Mouse (Mus musculus) kidney, postnatal 36 days (tissue): ENCODE measurements at regions not wholly inside any gene's neighbourhood (a gene's known extent, or its start where the extent isn't known, plus 50 kb on each side); places are given as distances from the start of the nearest gene placed in this dataset.
A peak's percentile ranks its signal among the peaks of the same experiment; 100 is the strongest.

Experiments
- DNase-seq, 2 experiments: peaks; one replicate each; pipeline ENCODE4 v3.0.0; 2021 to 2022; ENCODE audit warnings: mixed read lengths in 2 of 2

DNA sequence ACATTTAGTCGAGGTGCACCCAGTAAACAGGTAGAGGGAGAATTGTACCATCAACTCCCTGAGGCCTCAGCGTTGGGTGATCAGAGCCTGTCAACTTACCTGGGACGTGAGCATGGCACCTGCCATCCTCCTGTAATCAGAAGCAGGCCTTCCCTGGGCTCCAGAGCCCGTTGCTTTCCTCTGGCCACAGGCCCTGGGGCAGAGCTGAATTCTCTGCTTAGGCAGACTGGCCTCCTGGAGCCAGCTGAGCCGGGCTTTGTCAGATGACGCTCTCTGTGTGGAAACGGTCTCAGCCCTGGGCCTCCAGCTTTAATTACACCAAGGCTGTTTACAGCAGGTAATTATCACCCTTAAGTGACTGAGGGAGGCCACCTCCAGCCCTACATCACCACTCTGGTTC, 92.6 kb upstream of the Pmepa1 start:
- DNase-seq, result no peak

DNA sequence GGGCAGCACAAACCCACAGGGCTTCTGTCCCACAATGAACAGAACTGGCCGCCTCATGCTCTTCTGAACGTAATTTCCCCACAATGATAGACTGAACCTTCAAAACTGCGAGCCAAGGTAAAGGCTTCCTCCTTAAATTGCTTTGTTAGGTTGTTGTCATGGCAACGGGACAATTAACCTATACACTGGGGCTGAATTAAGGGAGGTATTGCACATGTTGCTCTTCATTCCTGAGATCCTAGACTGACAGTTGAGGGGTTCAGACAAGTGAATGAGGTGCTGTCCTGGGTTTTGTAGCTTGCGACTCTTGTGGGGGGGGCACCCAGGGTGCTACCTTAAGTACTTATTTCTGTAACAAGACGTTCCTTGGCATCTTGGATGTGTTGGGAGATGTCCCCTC, 100.6 kb upstream of the Pmepa1 start:
- no peak for DNase-seq

DNA sequence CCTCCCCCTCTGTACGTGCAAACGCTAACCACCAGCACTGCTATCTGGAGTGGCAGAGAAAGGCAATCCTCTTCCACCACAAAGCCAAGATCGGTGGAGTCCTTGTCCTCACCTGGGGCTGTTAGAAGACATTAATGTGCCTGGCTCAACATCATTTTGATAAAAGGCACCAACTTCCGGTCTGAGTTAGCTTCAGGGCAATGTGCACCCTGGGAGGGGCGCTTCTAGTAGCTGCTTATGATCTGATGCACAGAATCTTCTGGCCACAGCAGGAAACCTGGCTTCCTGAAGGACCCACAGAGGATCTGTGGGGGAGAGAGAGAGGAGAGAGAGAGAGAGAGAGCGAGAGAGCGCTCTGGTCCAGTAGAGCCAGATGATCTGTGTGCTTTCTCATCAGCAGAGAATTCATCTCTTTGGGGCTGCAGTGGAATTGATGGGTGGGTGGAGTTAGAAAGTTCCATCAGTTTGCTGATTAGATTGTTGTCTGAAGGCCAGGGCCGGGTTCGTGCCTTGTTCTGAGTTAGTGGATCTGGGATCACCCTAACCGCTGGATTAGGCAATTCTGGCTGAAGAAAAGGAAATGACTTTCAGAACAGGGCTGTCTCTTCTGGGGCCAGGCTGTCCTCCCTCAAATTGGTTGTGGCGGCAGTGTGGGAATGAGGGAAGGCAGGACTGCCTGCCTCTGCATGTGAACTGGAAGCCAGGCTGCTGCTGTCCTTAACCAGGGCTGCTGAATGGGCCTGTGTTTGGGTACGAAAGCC, 101.3 kb upstream of the Pmepa1 start:
- DNase-seq, result peak; percentile 23 to 63

DNA sequence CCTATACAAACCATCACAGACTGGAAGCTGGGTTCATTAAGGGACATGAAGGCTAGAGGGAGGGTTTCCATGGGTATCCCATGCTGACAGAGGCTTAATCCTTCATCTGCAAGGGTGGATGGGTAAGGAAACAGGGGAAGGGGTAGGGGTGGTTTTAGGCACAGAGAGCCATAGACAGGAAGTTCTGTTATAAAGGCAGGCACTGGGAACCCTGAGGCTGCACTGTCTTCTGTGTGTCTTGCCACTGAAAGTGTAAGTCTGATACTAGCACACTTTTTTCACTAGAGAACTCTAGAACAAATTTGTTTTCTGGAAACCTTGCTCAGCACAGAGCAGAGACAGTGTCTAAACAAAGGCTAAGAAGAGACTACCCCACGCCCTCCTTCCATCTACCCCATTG, 103.4 kb upstream of the Pmepa1 start:
- DNase-seq, result no peak

DNA sequence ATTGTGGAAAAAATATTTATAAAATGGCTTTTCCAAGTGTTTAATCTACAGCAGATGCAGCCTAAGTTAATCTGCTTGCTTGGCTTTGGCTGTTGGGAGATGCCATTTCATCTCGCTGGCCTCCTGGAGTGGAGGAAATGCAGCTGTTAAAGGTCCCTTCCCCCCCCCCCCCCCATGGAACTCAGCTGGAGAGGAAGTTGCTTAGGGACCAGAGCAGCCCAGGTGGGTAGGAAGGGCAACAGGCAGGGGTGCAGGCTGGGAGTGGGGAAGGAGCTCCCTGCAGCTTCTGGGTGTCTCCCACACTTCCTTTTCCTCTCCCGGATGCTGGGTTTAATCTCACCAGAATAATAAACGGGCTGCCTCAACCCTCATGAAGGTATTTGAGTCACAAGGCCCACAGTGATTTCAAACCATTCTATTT, 104.0 kb upstream of the Pmepa1 start:
- DNase-seq, result peak in 1 of 2 experiments; percentile 42

DNA sequence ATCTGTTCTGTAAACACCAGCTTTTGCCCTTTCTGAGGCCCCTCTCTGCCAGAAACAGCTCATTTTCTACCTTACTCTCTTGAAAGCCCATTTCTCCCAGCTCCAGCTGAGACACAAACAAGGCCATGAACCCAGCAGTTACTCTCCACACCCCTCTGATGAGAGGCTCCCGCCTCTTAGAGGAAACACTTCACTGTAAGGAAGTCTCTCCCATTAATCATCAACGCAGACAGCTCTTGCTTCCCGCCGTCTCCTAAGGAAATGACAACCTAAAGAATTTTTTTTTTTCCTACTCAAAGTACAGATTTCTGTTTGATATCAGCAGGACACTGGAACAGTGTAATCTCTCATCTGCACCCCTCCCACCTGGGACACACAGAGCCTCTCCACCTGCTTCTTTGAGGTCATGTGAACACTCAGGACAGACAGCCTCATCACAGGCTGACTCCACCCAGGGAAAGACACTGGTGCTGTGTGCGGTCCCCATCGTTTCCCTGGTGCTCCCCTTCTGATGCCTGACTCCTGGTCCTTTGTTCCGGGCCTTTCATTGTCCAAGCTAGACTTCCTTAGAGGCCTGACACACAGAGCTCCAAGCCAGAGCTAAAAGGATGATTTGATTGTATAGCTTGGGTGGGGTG, 106.0 kb upstream of the Pmepa1 start:
- DNase-seq, result peak; percentile 38 to 72

DNA sequence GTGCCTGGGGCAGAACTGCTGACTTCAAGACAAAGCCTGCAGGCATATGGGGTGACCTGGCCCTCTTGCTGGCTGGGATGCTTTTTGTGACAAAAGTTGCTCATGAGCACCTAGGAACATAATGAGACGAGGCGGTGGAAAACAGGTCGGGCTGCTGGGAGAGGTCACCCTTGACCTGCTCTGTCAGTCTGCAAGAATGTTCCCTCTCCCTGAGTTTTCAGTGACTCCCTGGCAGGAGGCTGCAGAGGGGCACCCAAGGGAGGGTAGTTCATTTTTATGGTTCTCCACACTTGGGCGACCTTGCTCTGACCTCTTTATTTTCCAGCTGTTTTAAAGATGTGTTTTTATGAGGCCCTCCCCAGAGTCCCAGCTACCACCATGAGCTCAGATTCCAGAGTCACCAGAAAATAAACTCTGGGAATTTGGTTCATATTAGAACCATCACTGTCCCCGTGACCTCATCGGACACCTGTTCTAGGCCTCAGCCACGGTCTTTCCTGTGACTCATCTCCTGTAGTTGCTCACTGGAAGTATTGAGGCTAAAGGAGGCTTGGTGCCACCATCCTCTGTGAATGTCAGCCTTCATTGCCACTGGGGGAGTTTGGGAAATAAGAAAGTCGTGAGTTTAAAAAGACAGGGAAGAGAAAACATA, 108.7 kb upstream of the Pmepa1 start:
- no peak for DNase-seq

DNA sequence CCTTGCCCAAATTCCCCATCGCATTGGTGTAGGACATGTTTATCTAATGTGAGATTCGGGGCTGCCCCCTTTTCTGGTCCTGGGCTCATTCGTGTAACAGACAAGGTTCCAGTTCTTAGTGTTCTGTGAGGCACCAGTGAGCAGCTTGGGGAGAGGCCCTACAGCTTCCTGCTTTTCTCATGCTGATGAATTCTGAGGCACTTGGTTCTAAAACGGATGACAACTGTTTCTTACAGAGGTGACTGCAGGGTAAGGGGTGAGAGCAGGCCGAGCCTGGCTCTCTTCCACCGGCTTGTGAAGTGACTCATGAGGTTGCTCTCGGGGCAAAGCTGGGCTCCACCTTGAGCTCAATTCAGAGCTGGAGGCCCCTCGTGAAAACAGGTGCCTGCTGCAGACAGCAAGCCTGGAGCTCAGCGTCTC, 109.4 kb upstream of the Pmepa1 start:
- peak in 1 of 2 experiments; percentile 24 for DNase-seq

DNA sequence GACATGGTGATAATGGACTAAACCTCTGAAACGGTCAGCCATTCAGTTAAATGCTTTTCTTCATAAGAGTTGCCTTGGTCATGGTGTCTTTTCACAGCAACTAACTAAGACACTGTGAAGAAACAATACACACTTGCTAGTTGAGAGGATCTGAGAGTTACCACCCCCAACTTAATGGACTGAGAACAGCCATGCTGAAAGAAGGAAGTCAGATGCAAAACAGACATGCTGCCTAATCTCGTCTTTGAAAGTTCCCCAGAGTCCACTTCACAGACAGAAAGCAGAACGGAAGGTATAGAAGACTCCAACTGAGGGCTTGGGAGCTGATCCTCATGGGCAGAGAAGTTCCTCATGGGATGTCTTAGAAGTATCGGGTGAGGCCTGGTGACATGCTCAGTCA, 111.8 kb upstream of the Pmepa1 start:
- no peak for DNase-seq

DNA sequence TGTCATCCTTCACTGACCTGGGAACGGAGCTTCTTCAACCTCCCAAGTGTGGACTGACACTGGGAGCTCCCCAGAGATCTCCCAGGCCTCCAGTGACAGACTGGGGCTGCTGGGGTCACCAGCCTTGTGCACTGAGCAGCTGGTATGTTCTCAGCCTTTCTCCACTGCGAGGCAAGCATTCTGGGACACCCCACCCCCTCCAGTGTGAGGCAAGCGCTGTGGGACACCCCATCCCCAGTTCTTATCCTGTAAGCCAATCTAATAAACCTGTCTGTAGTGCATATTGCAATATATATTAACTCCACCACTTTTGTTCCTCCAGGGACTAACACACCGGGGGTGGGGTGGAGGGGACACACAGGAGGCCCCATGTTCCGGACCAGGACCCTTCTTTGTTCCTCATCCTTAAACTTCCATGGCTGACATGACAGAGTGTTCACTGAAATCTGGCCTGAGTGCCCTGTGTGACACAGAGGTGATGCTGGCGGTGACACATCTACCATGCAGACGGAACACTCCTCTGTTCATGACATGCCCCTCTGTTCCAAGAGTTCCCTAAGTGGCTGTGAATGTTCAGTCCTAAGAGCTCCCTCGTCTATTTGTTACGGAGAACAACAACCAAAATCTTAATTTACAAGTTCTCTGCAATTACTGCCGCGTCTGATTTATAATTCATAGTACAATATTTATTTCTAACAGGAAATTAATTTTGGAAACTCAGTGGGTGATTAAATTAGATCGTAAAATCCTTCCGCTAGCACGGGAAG, 116.4 kb upstream of the Pmepa1 start:
- DNase-seq, result peak; percentile 61 to 62

DNA sequence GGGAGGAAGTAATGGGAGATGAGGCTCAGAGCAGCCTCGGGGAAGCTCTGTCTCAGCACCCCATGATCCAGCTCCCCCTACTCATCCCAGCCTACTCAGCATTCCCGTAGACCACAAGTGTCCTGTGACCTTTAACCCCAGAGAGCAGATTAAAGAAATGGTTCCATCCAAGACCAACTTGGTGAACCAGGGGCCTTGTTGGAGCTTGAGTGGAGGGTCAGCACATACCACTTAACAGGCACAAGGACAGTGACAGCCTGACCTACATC, 116.9 kb upstream of the Pmepa1 start:
- DNase-seq, result peak in 1 of 2 experiments; percentile 29

DNA sequence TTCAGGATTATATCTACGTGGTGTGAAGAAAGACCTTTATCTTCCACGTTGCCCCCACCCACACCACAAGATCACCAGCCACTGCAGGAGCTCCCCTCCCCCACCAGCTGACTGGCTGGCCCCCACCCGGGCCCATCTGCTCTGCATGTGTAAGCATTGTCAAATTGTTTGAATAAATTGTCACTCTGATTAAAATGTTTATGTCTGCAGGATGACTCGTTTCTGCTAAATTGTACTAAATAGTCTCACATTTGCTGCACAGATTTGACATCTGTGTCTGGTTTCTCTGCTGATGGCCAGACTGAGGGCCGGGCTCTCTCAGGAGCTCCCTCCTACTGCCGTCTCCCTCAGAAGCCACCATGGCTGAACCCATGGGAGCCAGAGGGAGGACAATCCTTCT, 119.2 kb upstream of the Pmepa1 start:
- DNase-seq, result no peak

DNA sequence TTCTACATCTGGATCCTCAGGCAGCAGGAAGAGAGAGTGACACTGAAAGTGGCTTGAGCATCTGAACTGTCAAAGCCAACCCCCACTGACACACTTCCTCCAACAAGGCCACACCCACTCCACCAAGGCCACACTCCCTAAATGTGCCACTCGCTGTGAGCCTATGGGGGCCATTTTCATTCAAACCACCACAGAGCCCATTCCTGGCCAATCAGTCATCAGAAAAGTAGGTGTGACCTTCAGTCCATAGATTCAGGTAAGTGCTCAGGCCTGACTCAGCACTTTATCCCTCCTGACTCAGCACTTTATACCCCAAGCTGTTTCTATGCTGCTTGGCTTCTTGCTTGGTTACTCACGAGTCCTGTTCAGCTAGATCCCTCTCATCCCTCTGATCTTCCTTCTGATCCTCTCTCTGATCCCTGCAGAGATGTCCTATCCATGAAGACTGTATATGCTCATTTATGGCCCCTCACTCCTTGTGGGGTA, 121.6 kb upstream of the Pmepa1 start:
- no peak for DNase-seq

DNA sequence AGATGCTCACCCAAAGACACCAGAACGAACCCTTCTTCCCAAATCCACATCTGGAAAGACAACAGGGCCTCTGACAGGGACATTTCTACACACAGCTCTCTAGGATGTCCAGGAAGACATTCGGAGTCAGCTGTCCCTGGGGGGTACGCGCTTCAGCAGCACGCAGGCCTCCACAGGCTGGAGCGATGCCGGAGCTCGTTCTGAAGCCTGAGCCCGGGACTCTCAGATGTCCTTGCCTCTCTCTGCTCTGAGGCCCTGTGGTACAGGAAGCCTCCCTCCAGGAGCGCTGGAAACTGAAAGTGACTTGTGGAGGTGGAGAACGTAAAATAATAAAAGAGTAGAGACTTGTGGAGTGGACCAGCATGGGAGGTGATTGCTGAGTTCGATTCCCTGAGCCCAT, 116.8 kb upstream of the 1700021F07Rik start:
- DNase-seq, result no peak

DNA sequence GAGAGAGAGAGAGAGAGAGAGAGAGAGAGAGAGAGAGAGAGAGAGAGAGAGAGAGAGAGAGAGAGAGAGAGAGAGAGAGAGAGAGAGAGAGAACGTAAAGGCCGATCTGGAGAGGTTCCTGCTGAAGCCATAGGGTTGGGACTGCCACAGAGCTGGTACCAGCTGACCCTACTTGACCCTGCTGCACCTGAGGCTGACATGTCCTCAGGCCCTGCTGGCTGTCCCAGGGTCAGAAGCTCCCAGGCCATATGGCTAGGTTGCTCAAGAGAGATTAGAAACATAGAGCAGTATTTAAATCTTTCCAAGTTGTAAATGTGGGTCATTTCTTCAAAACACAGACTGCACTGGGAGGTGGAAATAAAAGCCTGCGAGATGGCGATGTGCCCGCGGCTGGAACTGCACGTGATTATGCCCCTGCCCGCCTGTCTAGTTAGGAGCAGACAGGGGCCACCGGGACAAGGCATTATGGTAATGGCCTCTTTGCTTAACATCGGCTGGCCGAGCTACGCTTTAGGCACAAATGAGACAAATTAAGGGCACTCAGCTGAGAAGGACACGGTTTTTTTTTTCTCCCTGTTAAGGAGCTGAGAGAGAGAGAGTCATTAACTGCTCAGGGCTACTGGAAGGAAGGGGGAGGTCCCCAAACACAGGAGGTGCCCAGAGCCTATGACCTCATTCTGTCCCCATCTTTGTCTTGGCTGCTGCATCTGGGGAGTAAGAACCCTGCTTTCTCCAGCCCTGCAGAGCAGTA, 115.9 kb upstream of the 1700021F07Rik start:
- peak; percentile 61 to 69 for DNase-seq

DNA sequence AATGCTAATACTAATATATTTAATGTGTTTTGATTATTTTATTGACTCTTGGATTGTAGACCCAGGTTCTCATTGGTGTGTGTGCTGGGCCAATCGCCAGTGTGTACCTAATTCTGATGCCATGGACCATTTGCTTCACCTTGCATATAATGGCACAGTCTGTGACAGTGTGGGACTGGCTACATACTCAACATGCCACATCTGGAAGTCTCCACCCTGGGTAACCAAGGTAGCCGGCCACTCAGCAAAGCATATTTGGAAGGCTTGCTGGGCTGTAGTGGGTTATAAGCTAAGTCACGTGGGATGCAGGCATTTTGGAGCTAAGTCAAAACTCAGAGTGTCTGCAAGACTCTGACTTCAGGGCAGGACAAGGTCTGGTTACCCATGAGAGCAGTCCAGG, 115.3 kb upstream of the 1700021F07Rik start:
- no peak for DNase-seq

DNA sequence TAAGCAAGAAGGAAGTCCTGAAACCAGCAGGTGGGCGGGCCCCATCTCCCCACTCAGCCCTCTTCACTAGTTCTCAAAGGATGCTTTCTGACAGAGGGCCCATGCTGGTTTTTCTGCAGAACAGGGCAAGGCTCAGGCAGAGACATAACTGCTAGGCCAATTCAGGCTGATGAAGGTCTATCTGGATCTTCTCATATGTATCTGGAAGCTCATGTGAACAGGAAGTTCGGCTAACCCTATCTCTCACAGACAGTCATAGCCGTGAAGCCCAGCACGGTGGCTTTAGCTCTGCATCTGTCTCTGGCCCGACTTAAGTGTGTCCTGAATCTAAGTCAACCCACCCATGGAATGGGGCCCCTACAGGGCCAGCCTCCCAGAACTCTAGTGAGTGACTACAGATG, 113.7 kb upstream of the 1700021F07Rik start:
- DNase-seq, result no peak

DNA sequence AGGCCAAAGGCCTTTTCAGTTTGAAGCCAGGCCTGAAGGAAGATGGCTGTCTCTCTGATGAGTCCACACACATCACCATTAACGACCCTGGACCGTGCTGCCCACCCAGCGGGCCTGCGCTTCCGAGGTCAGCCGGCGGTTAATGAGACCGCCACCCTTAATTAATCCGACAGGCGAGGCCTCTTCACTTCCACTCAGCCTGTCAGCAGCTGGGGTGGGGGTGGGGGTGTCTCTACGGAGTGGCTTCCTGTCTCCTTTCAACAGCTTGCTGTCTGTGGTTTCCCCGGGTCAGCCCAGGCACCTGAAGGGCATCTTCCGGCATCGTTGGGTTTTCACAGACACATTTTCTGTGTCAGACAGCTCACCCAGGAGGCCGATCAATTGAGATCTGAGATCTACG, 113.0 kb upstream of the 1700021F07Rik start:
- DNase-seq, result peak in 1 of 2 experiments; percentile 22

DNA sequence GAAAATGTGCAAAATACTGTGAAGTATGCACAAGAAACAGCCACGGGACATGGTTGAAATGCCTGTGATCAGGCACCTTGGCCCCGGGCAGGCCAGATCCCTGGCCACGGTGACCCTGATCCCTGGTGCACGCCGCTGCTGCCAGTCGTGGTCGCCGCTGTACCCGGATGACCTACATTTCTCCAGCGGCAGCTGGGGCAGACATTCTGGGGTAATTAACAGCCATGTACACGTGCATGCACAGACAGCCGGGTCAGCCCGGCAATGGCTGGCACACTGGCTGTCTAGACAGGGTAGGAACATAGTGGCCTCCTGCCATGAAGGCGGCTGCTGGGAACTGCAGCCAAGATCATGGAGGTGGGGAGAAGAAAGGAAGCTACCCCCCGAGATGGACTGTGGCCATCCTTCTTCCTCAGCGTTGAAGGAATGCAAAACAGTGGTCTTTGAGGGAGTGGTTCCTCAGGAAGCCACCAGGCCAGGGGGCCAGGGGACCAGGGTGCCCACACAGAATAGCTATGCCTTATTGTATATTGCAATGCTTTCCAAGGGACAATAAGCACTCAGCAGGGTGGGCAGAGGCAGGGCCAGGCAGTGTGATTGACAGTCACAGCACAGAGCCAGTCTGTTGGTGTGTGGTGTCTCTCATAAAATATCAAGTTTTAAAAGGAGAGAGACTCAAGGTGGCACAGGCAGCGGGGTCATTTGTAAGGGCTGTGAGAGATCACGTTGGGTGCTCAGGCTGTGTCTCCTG, 108.3 kb upstream of the 1700021F07Rik start:
- peak; percentile 75 for DNase-seq

DNA sequence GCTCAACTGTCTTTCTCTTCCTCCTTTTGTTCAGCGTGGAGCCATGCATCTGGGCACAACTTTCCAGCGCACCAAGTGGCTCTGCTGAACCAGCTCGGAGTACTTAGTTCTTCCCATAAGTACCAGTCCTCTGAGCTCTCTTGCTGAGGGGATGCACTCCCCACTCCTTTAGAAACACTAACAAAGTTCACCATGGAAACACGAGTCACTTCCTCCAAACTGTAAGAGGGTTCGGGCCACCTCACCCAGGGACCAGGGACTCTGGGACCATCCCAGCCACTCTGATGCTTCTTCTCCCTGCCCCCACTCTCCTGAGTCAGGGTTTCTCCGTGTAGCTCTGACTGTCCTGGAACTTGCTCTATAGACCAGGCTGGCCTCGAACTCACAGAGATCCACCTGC, 107.0 kb upstream of the 1700021F07Rik start:
- DNase-seq, result no peak

DNA sequence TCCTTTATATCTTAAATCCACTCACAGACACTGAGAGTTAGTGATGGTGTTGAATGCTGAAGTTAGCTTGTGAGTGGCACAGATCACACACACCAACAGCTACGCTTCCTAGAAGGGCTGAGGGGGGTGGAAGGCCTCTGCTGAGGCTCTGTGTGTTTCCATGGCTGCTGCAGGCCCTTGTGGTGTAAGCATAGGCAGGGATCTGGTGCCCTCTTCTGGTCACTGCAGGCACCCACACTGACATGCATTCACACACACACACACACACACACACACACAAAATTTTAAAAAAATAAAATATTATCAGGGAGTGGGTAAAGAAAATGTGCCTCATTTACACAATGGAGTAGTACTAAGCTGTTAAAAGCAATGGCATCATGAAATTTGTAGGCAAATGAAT, 105.5 kb upstream of the 1700021F07Rik start:
- DNase-seq, result peak in 1 of 2 experiments; percentile 51

DNA sequence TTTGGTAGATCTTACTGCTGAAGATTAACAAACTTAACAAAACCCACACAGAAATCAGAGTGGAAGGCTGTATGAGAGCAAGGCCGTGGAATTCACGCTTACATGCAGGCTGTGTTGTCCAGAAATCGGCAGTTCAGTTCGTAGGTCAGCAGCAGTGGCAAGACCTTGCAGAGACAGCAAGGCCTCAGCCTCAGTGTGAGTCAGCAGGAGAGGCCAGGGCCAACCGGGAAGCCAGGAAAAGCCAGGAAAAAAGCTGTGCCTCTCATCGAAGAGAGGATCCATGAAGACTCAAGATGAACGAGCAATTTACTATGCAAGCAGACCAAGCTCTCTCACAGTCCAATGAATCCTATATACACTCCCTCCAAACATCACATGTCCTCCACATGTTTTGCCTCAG, 103.4 kb upstream of the 1700021F07Rik start:
- DNase-seq, result no peak
